Mouse (Mus musculus) layer of hippocampus, adult 2 months (tissue): ENCODE measurements around the gene Nup153. TPM values are rescaled to one million over a fixed set of nuclear protein-coding genes. Genes with fewer than 3 reads are reported as not detected.

ENCODE experiments used
- DNase-seq, 2 experiments: peaks; one replicate each; pipeline ENCODE4 v3.0.0; 2022; ENCODE audit warnings: low spot score in 2 of 2
- H3K27ac ChIP-seq: fragments of 200-600 bp; 2 replicates; pipeline ENCODE4 v1.8.1; 2022
- H3K4me3 ChIP-seq: fragments of 200-600 bp; 2 replicates; pipeline ENCODE4 v1.8.1; 2022; ENCODE audit warnings: mild to moderate bottlenecking
- CTCF ChIP-seq: fragments of 200-600 bp; conservative IDR thresholded peaks from 2 replicates; pipeline ENCODE4 v1.8.1; 2022; ENCODE audit warnings: antibody characterized with exemption, mild to moderate bottlenecking, moderate library complexity
- long read RNA-seq, 2 experiments: library from polyadenylated mRNA; stranded (forward); transcript quantifications; one replicate each; pipeline ENCODE4 v2.0.0; 2021; ENCODE audit warnings: borderline mapping rate in 2 of 2
- total RNA-seq, 2 experiments: library from RNA; stranded (reverse); gene quantifications; 2 replicates each; pipeline ENCODE4 v1.2.3; 2021

Gene Nup153
- 10 to 100 TPM; 56.3 to 56.4 TPM for total RNA-seq
- long read RNA-seq, experiment 1, full-length matches to known transcripts = 4 of 10 reads
- long read RNA-seq, experiment 1, partial matches to known transcripts = 5 of 10 reads
- long read RNA-seq, experiment 1, other reads (novel, unspliced or antisense) = 1 of 10 reads
- long read RNA-seq, experiment 2, full-length matches to known transcripts = 6 of 12 reads
- long read RNA-seq, experiment 2, partial matches to known transcripts = 5 of 12 reads
- long read RNA-seq, experiment 2, other reads (novel, unspliced or antisense) = 1 of 12 reads

GRCm38 (mm10) chr13:46727837-46728268 is at the start of gene Nup153:
Gene Nup153 (minus strand): TSS chr13:46727940.
- Histone ChIP-seq H3K4me3 (peak within 1 kb of the TSS; percentile 79), H3K27ac (peak within 1 kb of the TSS; percentile 95)
- no peak for TF ChIP-seq CTCF
- DNase-seq = peak; percentile 99 to 100

- Histone ChIP-seq H3K27ac (no peak overlapping the region), H3K4me3 (no peak overlapping the region)
- TF ChIP-seq CTCF = no peak
- DNase-seq = no peak
These were observed 49.7 kb upstream of the Nup153 start for GRCm38 (mm10) chr13:46777461-46777860.

- no peak for TF ChIP-seq CTCF
- no peak for DNase-seq
- no peak overlapping the region for H3K4me3 ChIP-seq
- H3K27ac ChIP-seq = no peak overlapping the region
These were observed 49.0 kb upstream of the Nup153 start for GRCm38 (mm10) chr13:46776636-46777305.

GRCm38 (mm10) chr13:46774998-46775397 is 47.3 kb upstream of the Nup153 start:
- no peak for DNase-seq
- no peak overlapping the region for H3K4me3 ChIP-seq
- TF ChIP-seq CTCF = no peak
- no peak overlapping the region for H3K27ac ChIP-seq

GRCm38 (mm10) chr13:46772581-46772980 is 44.8 kb upstream of the Nup153 start:
- no peak overlapping the region for H3K4me3 ChIP-seq
- no peak overlapping the region for H3K27ac ChIP-seq
- no peak for TF ChIP-seq CTCF
- no peak for DNase-seq

GRCm38 (mm10) chr13:46765361-46765760 is 37.6 kb upstream of the Nup153 start:
- no peak overlapping the region for H3K4me3 ChIP-seq
- H3K27ac ChIP-seq = no peak overlapping the region
- TF ChIP-seq CTCF = no peak
- no peak for DNase-seq

- H3K4me3 ChIP-seq = no peak overlapping the region
- no peak for DNase-seq
- no peak overlapping the region for H3K27ac ChIP-seq
- TF ChIP-seq CTCF = no peak
These were observed 35.5 kb upstream of the Nup153 start for GRCm38 (mm10) chr13:46763210-46763609.

- H3K27ac ChIP-seq = no peak overlapping the region
- no peak for DNase-seq
- TF ChIP-seq CTCF = no peak
- H3K4me3 ChIP-seq = no peak overlapping the region
These were observed 33.2 kb upstream of the Nup153 start for GRCm38 (mm10) chr13:46760921-46761320.

GRCm38 (mm10) chr13:46759281-46759809 is 31.6 kb upstream of the Nup153 start:
- Histone ChIP-seq H3K4me3 (no peak overlapping the region), H3K27ac (no peak overlapping the region)
- no peak for DNase-seq
- TF ChIP-seq CTCF = no peak

GRCm38 (mm10) chr13:46758627-46759026 is 30.9 kb upstream of the Nup153 start:
- TF ChIP-seq CTCF = no peak
- no peak for DNase-seq
- Histone ChIP-seq H3K4me3 (no peak overlapping the region), H3K27ac (no peak overlapping the region)

- DNase-seq = no peak
- Histone ChIP-seq H3K27ac (no peak overlapping the region), H3K4me3 (no peak overlapping the region)
- no peak for TF ChIP-seq CTCF
These were observed 30.2 kb upstream of the Nup153 start for GRCm38 (mm10) chr13:46757946-46758345.

GRCm38 (mm10) chr13:46753294-46753693 is 25.6 kb upstream of the Nup153 start:
- Histone ChIP-seq H3K4me3 (no peak overlapping the region), H3K27ac (no peak overlapping the region)
- TF ChIP-seq CTCF = no peak
- no peak for DNase-seq

- no peak overlapping the region for H3K27ac ChIP-seq
- no peak for TF ChIP-seq CTCF
- DNase-seq = no peak
- no peak overlapping the region for H3K4me3 ChIP-seq
These were observed 25.0 kb upstream of the Nup153 start for GRCm38 (mm10) chr13:46752566-46753229.
